13 mouse cellular contexts compared by ENCODE assay signal in the genomic region with DNA sequence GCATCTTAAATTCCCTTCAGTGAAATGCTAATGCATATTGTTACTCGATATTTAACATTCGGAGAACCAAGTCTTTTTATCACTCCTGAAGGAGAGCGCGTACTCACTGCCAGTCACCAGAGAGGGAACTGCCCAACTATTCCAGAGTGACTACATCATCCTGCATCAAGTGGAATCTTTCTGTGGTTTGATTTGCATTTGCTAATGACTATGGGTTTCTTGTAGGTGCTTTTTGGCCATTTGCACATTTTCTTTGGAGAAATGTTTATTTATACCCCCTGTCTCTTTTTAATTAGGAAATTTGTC.
"Had no signal": no experiment of that assay in that cellular context is flagged by ENCODE, and none has a peak within 500 bp of the region (broad histone marks: within the 10 kb centered on the region; RNA-seq: fewer than 3 reads in every experiment).

No protein-coding gene starts in this region.

- H3K27ac ChIP-seq: midbrain, embryonic 10.5 days; midbrain, embryonic 12.5 days; neural tube, embryonic 13.5 days; neural tube, embryonic 15.5 days had no signal

- H3K4me2 ChIP-seq: lung, embryonic 14.5 days; midbrain, embryonic 12.5 days; neural tube, embryonic 13.5 days; neural tube, embryonic 15.5 days had no signal

- H3K9ac ChIP-seq: lung, embryonic 14.5 days; midbrain, embryonic 12.5 days; neural tube, embryonic 13.5 days; neural tube, embryonic 15.5 days had no signal

- H3K4me3 ChIP-seq: midbrain, embryonic 10.5 days; midbrain, embryonic 12.5 days; myocyte; neural tube, embryonic 13.5 days; neural tube, embryonic 15.5 days had no signal

- DNase-seq: lung, adult 18-20 months; lung, embryonic 14.5 days; lung, postnatal 10 days; lung, postnatal 4 days; right cerebral cortex, postnatal 14 days; thymus, adult 18-20 months; thymus, postnatal 14 days; thymus, postnatal 36 days had no signal

- H3K4me1 ChIP-seq: midbrain, embryonic 10.5 days; midbrain, embryonic 12.5 days; neural tube, embryonic 13.5 days; neural tube, embryonic 15.5 days had no signal

- H3K36me3 ChIP-seq: midbrain, embryonic 10.5 days; midbrain, embryonic 12.5 days; neural tube, embryonic 13.5 days; neural tube, embryonic 15.5 days had no signal

- H3K27me3 ChIP-seq: midbrain, embryonic 12.5 days; neural tube, embryonic 13.5 days; neural tube, embryonic 15.5 days had no signal

- H3K9me3 ChIP-seq: midbrain, embryonic 10.5 days; midbrain, embryonic 12.5 days; neural tube, embryonic 15.5 days had no signal
